Mouse (Mus musculus) testis, adult 2 months (tissue): ENCODE measurements around the gene Ank3.

Experiments used
- CTCF ChIP-seq: fragments of 200-500 bp; IDR thresholded peaks from 2 replicates; pipeline ENCODE4 v1.5.1; 2012; ENCODE audit warnings: low read depth, mild to moderate bottlenecking, inconsistent platforms, low read length, moderate library complexity; ENCODE audit not compliant: control insufficient read depth, insufficient read depth, insufficient replicate concordance
- POLR2A ChIP-seq: fragments of 200-500 bp; IDR thresholded peaks from 2 replicates; pipeline ENCODE4 v1.6.1; 2012; ENCODE audit warnings: low read depth, mild to moderate bottlenecking, inconsistent platforms, low read length, moderate library complexity; ENCODE audit not compliant: control insufficient read depth

- TF ChIP-seq POLR2A (no peak), CTCF (no peak)
Measured at GRCm38 (mm10) chr10:69821245-69821644, 422.7 kb downstream of the Ank3 start.
